Mouse (Mus musculus) hematopoietic stem cell, adult 5-6 weeks (primary cell): ENCODE results near the gene Gm38392. TPM values are rescaled to one million over a fixed set of nuclear protein-coding genes. Genes with fewer than 3 reads are reported as not detected.

Experiments
- ATAC-seq, 2 experiments: fragments of 125-278 bp in 1 of 2; replicated peaks in 1 of 2; 2 replicates each; pipeline ENCODE4 v1.8.0; 2016 to 2017; ENCODE audit warnings: inconsistent platforms in 2 of 2, mild to moderate bottlenecking in 2 of 2, moderate number of reproducible peaks in 2 of 2, low read depth in 1 of 2, moderate TSS enrichment in 1 of 2; ENCODE audit not compliant: low FRiP score in 2 of 2, poor library complexity in 2 of 2, severe bottlenecking in 2 of 2, insufficient read depth in 1 of 2, low TSS enrichment in 1 of 2
- total RNA-seq: library from RNA; stranded (forward); fragments of 172-1452, 232-1000 nt; gene quantifications from 2 replicates; pipeline ENCODE4 v1.2.3, GENCODE M21; 2017

Gm38392 gene
- total RNA-seq, 1 experiment from 2014 or later, result not detected

- ATAC-seq, result 0 out of 4 replicates have a peak, but pooled peaks have one; percentile 22 to 33
Measured at GRCm38 (mm10) chr3:88244071-88244470, 42.9 kb downstream of the Gm38392 start.

- peak; percentile 51 to 60 for ATAC-seq
Measured at GRCm38 (mm10) chr3:88242531-88242930, 44.5 kb downstream of the Gm38392 start.

GRCm38 (mm10) chr3:88241045-88241786 is 45.8 kb downstream of the Gm38392 start:
- no peak for ATAC-seq

GRCm38 (mm10) chr3:88239446-88239845 is 47.6 kb downstream of the Gm38392 start:
- ATAC-seq, result no peak

- ATAC-seq, result no peak
Measured at GRCm38 (mm10) chr3:88238866-88239391, 48.1 kb downstream of the Gm38392 start.

GRCm38 (mm10) chr3:88237556-88238194 is 49.3 kb downstream of the Gm38392 start:
- peak; percentile 63 to 79 for ATAC-seq

- ATAC-seq, result no peak
Measured at GRCm38 (mm10) chr3:88237161-88237555, 49.9 kb downstream of the Gm38392 start.

GRCm38 (mm10) chr3:88235616-88236015 is 51.4 kb downstream of the Gm38392 start:
- no peak for ATAC-seq

GRCm38 (mm10) chr3:88235216-88235615 is 51.8 kb downstream of the Gm38392 start:
- 0 out of 4 replicates have a peak, but pooled peaks of 1 of the 2 experiments have one; percentile 26 for ATAC-seq

- no peak for ATAC-seq
Measured at GRCm38 (mm10) chr3:88234041-88234440, 53.0 kb downstream of the Gm38392 start.

GRCm38 (mm10) chr3:88232851-88233649 is 54.0 kb downstream of the Gm38392 start:
- ATAC-seq, result no peak

GRCm38 (mm10) chr3:88232301-88232702 is 54.7 kb downstream of the Gm38392 start:
- peak; percentile 47 to 56 for ATAC-seq

- ATAC-seq, result no peak
Measured at GRCm38 (mm10) chr3:88231061-88231641, 55.9 kb downstream of the Gm38392 start.

GRCm38 (mm10) chr3:88230262-88231047 is 56.6 kb downstream of the Gm38392 start:
- ATAC-seq, result no peak

GRCm38 (mm10) chr3:88229526-88229925 is 57.5 kb downstream of the Gm38392 start:
- no peak for ATAC-seq

GRCm38 (mm10) chr3:88228906-88229305 is 58.1 kb downstream of the Gm38392 start:
- no peak for ATAC-seq

- no peak for ATAC-seq
Measured at GRCm38 (mm10) chr3:88227976-88228375, 59.0 kb downstream of the Gm38392 start.
